Mouse (Mus musculus) cerebellum, postnatal 14 days (tissue): ENCODE results near the gene Golga2.
A peak's percentile ranks its signal among the peaks of the same experiment; 100 is the strongest.

Source experiments
- DNase-seq, 2 experiments: peaks; one replicate each; pipeline ENCODE4 v3.0.0; 2021; ENCODE audit warnings: mixed read lengths in 2 of 2

Golga2 gene

DNA sequence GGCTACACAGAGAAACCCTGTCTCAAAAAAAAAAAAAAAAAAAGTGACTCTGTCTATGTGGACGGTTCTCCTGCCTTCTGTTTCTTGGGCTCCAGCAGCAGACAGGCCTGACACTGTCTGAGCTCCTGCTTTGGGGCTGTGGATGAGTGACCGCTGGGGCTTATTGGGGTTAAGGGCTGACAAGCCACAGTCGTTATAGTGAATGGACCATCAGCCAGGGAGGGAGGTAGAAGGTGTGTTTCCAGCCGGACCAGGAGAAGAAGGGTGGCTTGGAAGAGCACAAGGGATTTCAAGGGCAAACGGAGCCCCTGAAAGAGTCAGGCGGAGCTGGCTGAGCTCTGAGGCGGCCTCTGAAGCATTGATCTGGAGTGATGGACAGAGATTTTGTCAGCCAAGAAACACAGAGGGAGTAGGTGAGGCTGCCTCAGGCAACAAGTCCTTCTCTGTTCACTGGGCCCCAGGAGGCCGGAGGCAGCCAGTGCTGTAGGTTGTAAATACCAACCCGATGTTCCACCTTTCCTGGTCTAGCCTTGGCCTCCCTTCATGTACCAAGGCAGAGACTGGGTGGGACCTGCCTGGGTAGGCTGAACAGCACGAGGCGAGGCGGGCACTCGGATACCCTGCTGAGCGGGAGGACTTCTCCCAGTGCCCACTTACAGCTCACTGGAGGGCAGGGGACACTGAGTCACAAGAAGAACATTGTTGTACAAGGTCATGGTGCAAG is 57.6 kb downstream of the Golga2 start:
- DNase-seq, result no peak

GRCm38 (mm10) chr2:32347019-32347418 is 59.8 kb downstream of the Golga2 start:
- DNase-seq, result no peak

DNA sequence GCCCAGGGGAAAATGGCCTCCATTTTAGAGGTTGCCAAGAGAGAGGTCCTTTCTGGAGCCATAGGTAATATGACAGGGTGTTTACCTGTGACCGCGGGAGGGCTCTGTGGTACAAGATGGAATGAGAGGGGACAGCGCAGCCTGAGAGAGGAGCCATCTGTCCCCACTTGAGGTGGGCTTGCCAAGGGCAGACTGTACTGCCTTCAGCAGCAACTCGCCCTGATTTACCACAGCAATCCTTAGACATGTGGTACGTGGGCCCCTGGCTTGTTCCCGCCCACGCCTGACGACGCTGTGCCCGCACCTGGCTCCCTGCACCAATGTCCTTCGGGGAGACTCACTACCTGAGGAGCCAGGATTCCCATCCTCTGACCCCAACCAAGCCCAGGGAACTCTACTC is 61.1 kb downstream of the Golga2 start:
- DNase-seq, result peak; percentile 63 to 72

DNA sequence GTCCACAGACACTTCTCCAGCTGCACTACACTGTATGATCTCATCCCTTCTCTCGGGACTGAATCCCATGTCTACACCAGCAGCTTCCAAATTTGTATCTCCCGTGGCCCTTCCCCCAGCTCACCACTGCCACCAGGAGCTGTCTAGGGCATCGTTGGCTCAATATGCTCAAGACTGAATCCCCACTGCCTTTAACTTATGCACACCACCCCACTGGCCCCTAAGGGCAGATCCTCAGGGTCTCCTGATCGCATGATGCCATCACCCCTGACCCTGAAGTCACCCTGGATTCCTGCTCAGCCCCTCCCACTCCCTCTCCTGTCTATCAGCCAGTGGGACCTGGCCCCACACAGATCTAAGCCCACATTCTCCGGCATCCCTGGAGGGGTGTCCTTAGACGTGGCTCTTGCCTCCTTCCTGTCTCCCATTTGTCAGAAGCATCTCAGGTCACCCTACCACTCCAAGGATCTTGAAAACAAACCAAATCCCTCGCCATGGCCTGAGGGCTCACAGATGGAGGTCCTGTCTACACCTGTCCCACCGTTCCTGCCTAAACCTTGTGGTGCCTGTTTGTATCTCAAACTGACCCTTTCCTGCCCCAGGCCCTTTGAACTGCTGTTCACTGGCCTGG is 62.6 kb downstream of the Golga2 start:
- DNase-seq, result peak in 1 of 2 experiments; percentile 37

- peak; percentile 50 to 61 for DNase-seq
Measured at GRCm38 (mm10) chr2:32350471-32351051, 63.4 kb downstream of the Golga2 start.

GRCm38 (mm10) chr2:32351471-32351961 is 64.3 kb downstream of the Golga2 start:
- DNase-seq, result peak; percentile 64

DNA sequence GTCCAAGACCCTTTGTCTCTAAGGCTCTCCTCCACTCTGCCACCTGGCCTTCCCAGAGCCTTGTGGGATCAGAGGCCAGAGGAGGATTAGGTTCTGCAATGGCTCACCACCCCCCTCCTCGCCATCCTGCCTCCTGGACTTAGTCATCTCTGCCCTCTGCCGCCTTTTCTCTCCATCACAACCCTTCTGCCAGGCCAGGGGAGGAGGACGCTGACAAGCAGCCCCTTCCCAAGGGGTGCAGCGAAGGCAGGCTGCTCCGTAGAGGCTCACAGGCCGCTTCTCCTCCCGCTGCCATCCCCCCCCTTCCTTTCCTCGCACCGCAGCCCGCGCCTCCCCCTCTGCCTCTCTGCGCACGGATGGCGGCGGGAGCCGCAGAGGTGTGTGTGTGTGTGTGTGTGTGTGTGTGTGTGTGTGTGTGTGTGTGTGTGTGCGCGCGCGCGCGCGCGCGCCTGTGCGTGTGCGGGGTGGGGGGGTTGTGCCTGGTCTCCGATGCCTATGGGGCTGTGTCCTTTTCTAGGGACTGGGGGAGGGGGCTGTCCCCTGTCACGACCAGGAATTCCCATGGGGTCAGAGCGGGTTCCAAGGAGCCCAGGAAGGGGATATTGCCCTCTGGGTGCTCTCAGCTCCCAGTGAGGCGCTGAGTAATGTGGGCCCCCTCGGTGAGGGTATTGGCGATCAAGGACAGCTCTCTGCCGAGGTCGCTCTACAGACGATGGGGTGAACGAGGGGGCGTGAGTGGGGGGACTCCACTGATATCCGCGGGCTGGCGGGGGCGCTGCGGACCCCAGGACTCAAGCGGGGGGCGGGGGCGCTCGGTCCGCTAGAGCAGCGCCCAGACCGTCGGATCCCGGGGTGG is 65.2 kb downstream of the Golga2 start, which contains the start of gene Ciz1:
Gene Ciz1, plus strand, starts transcription at position 177 of the 856 bp plus-strand sequence.
- peak; percentile 81 to 85 for DNase-seq

GRCm38 (mm10) chr2:32353007-32353542 is 65.9 kb downstream of the Golga2 start, which contains the start of gene Dnm1:
Gene Dnm1, minus strand, starts transcription at chr2:32353338.
- peak; percentile 97 to 99 for DNase-seq

DNA sequence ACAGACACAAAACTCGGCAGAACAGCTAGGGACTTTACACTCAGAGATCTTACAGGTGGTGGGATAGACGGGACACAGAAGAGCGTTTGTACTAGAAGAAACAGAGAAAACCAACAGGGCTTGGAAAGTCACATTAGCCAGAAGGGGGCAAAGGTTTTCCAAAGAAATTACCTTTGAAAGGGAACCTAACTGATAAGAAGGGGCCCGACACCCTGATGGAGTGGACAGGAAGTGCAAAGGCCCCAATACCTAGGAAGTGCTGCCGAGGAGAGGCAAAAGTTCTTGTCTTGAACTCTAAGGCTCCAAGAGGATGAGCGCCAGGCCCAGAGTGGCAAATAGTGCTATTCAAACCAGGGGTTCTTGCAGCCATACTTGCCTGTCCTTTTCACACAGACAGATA is 66.7 kb downstream of the Golga2 start:
- DNase-seq, result no peak

GRCm38 (mm10) chr2:32354336-32354895 is 67.2 kb downstream of the Golga2 start:
- DNase-seq, result no peak

GRCm38 (mm10) chr2:32356216-32356615 is 69.0 kb downstream of the Golga2 start:
- DNase-seq, result no peak
